Mouse (Mus musculus) lung, adult 2 months (tissue): Measurements from ENCODE around the gene Tspo.

Experiments
- CTCF ChIP-seq: fragments of 200-500 bp; IDR thresholded peaks from 2 replicates; pipeline ENCODE4 v1.5.1; 2011; ENCODE audit warnings: mild to moderate bottlenecking, low read length, control low read depth; ENCODE audit not compliant: insufficient read depth
- POLR2A ChIP-seq: fragments of 200-500 bp; IDR thresholded peaks from 2 replicates; pipeline ENCODE4 v1.6.1; 2011; ENCODE audit warnings: low read depth, mild to moderate bottlenecking, control low read depth, low read length, borderline replicate concordance; ENCODE audit errors: extremely low read depth

DNA sequence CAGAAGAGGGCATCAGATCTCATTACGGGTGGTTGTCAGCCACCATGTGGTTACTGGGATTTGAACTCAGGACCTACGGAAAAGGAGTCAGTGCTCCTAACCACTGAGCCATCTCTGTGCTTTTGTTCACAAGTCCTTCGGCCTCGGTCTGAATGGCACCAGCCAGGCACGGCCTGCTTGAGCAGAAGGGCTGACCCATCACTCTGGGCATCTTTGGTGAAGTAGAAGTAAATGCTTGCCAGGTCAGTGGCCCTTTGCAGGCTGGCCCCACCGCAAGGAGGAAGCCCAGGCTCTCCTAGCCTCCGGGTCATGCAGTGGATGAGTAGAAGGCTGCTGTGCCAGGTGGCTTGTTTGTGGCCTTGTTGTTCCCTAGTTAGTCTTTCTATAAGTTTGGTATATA is 40.0 kb downstream of the Tspo start:
- TF ChIP-seq CTCF (no peak), POLR2A (no peak)
